In the genomic region with DNA sequence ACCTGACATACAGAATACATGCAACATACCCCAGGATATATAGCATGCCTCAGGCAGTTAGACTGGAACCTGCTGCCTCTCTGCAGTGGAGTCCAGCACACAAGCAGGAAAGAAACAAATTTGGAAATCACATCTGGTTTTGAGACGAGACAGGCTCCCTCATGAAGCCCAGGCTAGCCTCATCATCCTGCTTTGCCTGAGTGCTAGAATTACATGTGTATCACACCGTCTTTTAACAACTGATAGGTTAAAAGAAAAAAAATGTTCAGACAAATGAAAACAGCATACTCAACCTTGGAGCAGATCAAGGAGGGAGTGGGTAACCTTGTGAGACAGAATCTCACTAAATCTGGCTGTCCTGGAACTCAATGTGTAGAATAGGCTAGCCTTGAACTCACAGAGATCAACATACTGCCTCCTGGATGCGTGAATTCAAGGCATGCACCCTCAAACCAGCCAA, we compare ENCODE assay signal across 11 mouse cellular contexts. TPM values are rescaled to one million over a fixed set of nuclear protein-coding genes. Genes with fewer than 3 reads are reported as not detected.
DNase-seq lines count a peak whose midpoint lies in the region; ATAC-seq and TF ChIP-seq lines count a peak whose summit lies in the region.
"Had no signal": no experiment of that assay in that cellular context is flagged by ENCODE, and none has a peak within 500 bp of the region (broad histone marks: within the 10 kb centered on the region; RNA-seq: fewer than 3 reads in every experiment).

No protein-coding gene starts in this region.

- no peak for TF ChIP-seq CTCF in gastrocnemius, adult 2 months (IDR thresholded peaks at IDR 0.05)
- TF ChIP-seq CTCF in E14TG2a.4 (conservative IDR thresholded peaks at IDR 0.05; ENCODE audit: low read length) = no peak

- no peaks in the 10 kb centered on the region for H3K27me3 ChIP-seq in kidney, embryonic 15.5 days
- H3K27me3 ChIP-seq in E14TG2a.4 (ENCODE audit: insufficient read depth, low read length) = no peaks in the 10 kb centered on the region
- no peaks in the 10 kb centered on the region for H3K27me3 ChIP-seq in limb, embryonic 13.5 days

- intact Hi-C loops in gastrocnemius, adult 2 months (cut with DNase I) = no loop called here
- intact Hi-C loops in gastrocnemius, postnatal 14 days (cut with DNase I; ENCODE audit: low total_unique reads) = no loop called here

- H3K27ac ChIP-seq in gastrocnemius, adult 2 months = peak overlapping the region; percentile 90
- peak overlapping the region; percentile 85 for H3K27ac ChIP-seq in kidney, embryonic 15.5 days
- H3K27ac ChIP-seq in limb, embryonic 13.5 days = peak overlapping the region; percentile 95

- H3K9me3 ChIP-seq in kidney, embryonic 15.5 days (replicated peaks) = no peaks in the 10 kb centered on the region
- H3K9me3 ChIP-seq in E14TG2a.4 (ENCODE audit: low read length) = peaks cover 7% of the 10 kb centered on the region; the same call in 1 of the 2 replicates
- H3K9me3 ChIP-seq in limb, embryonic 13.5 days = no peaks in the 10 kb centered on the region

- H3K9ac ChIP-seq in kidney, embryonic 15.5 days = no peak overlapping the region
- H3K9ac ChIP-seq in limb, embryonic 13.5 days = no peak overlapping the region

- ATAC-seq in kidney, embryonic 15.5 days (replicated peaks; ENCODE audit: low FRiP score) = no peak
- ATAC-seq in limb, embryonic 13.5 days (ENCODE audit: low FRiP score, low read depth) = no peak
- no peak for ATAC-seq in erythroid progenitor cell, adult 5-6 weeks (replicated peaks; ENCODE audit: low FRiP score, poor library complexity, severe bottlenecking)

- peaks cover 35% of the 10 kb centered on the region for H3K36me3 ChIP-seq in kidney, embryonic 15.5 days
- peaks cover 52% of the 10 kb centered on the region for H3K36me3 ChIP-seq in E14TG2a.4 (ENCODE audit: insufficient read depth, low read length)
- H3K36me3 ChIP-seq in limb, embryonic 13.5 days = peaks cover 35% of the 10 kb centered on the region

- 75% methylated on average over 3 of the region's 3 CpGs for WGBS in kidney, embryonic 15.5 days
- WGBS in limb, embryonic 13.5 days = 73% methylated on average over 3 of the region's 3 CpGs

- no peak for DNase-seq in gastrocnemius, adult 2 months
- no peak for DNase-seq in gastrocnemius, postnatal 14 days
- no peak for DNase-seq in kidney, adult 18-20 months
- no peak for DNase-seq in thymus, postnatal 25 days
- DNase-seq: cerebellum, postnatal 10 days; lung, adult 2 months; thymus, adult 2 months had no signal

- no peak overlapping the region for H3K4me2 ChIP-seq in kidney, embryonic 15.5 days
- H3K4me2 ChIP-seq in limb, embryonic 13.5 days (replicated peaks) = no peak overlapping the region

- peak overlapping the region; percentile 52 for H3K4me3 ChIP-seq in gastrocnemius, adult 2 months
- no peak overlapping the region for H3K4me3 ChIP-seq in kidney, embryonic 15.5 days (replicated peaks)
- peak overlapping the region; percentile 13; the same call in 1 of the 2 replicates for H3K4me3 ChIP-seq in E14TG2a.4 (replicated peaks; ENCODE audit: low read length)
- no peak overlapping the region for H3K4me3 ChIP-seq in limb, embryonic 13.5 days

- H3K4me1 ChIP-seq in kidney, embryonic 15.5 days = peaks cover 38% of the 10 kb centered on the region
- peaks cover 84% of the 10 kb centered on the region for H3K4me1 ChIP-seq in E14TG2a.4 (replicated peaks; ENCODE audit: low read depth, low read length)
- peaks cover 37% of the 10 kb centered on the region for H3K4me1 ChIP-seq in limb, embryonic 13.5 days

RNA-seq across cellular contexts. Expression of a gene that starts 8.1 kb away (rescaled TPM):
- 100 to 1,000 TPM; 205 to 209 TPM for total RNA-seq in gastrocnemius, adult 2 months (2021)
- total RNA-seq in gastrocnemius, postnatal 14 days (2021) = 100 to 1,000 TPM; 427 to 511 TPM
- 5,533 and 6,211 TPM in 2 replicates for polyA plus RNA-seq in kidney, embryonic 15.5 days (2015; fragmentation: Nextera tagmentation; extraction: Ambion mirVana)
- polyA plus RNA-seq in limb, embryonic 13.5 days (2015; fragmentation: Nextera tagmentation; extraction: Ambion mirVana) = 4,950 and 5,155 TPM in 2 replicates
- total RNA-seq in erythroid progenitor cell, adult 5-6 weeks (2015; ENCODE audit: low replicate concordance) = 1,149 and 1,152 TPM in 2 replicates
- total RNA-seq in erythroid progenitor cell, adult 5-6 weeks (2017; ENCODE audit: low replicate concordance) = 288 and 328 TPM in 2 replicates

RNA-seq across cellular contexts. Expression of a gene that starts 18.3 kb away (rescaled TPM):
- 10 to 100 TPM; 45.4 to 52.0 TPM for total RNA-seq in gastrocnemius, adult 2 months (2021)
- 10 to 100 TPM; 28.9 to 30.2 TPM for total RNA-seq in gastrocnemius, postnatal 14 days (2021)
- polyA plus RNA-seq in kidney, embryonic 15.5 days (2015; fragmentation: Nextera tagmentation; extraction: Ambion mirVana) = 11.4 and 12.4 TPM in 2 replicates
- polyA plus RNA-seq in limb, embryonic 13.5 days (2015; fragmentation: Nextera tagmentation; extraction: Ambion mirVana) = 10.1 and 10.3 TPM in 2 replicates
- total RNA-seq in erythroid progenitor cell, adult 5-6 weeks (2015; ENCODE audit: low replicate concordance) = 16.6 and 17.6 TPM in 2 replicates
- total RNA-seq in erythroid progenitor cell, adult 5-6 weeks (2017; ENCODE audit: low replicate concordance) = 5.1 and 7.8 TPM in 2 replicates

RNA-seq across cellular contexts. Expression of a gene that starts 37.1 kb away (rescaled TPM):
- 10 to 100 TPM; 44.2 to 70.3 TPM for total RNA-seq in gastrocnemius, adult 2 months (2021)
- total RNA-seq in gastrocnemius, postnatal 14 days (2021) = 10 to 100 TPM; 41.3 to 46.3 TPM
- polyA plus RNA-seq in kidney, embryonic 15.5 days (2015; fragmentation: Nextera tagmentation; extraction: Ambion mirVana) = 552 and 602 TPM in 2 replicates
- polyA plus RNA-seq in limb, embryonic 13.5 days (2015; fragmentation: Nextera tagmentation; extraction: Ambion mirVana) = 657 and 704 TPM in 2 replicates
- total RNA-seq in erythroid progenitor cell, adult 5-6 weeks (2015; ENCODE audit: low replicate concordance) = 180 and 209 TPM in 2 replicates
- 100 and 160 TPM in 2 replicates for total RNA-seq in erythroid progenitor cell, adult 5-6 weeks (2017; ENCODE audit: low replicate concordance)

Comparison
In these comparisons a context has a peak if more than half of its experiments do, and no peak if none do; other contexts are left out.
1. H3K4me3 ChIP-seq: peak in gastrocnemius, adult 2 months (single experiment) and E14TG2a.4 (single experiment); none in kidney, embryonic 15.5 days (single experiment) and limb, embryonic 13.5 days (single experiment).
2. Peak in every context shown above with its lines, with median percentiles within 50 percentile points of each other: H3K27ac ChIP-seq.